ENCODE assay signal across 8 mouse cellular contexts in the genomic region with DNA sequence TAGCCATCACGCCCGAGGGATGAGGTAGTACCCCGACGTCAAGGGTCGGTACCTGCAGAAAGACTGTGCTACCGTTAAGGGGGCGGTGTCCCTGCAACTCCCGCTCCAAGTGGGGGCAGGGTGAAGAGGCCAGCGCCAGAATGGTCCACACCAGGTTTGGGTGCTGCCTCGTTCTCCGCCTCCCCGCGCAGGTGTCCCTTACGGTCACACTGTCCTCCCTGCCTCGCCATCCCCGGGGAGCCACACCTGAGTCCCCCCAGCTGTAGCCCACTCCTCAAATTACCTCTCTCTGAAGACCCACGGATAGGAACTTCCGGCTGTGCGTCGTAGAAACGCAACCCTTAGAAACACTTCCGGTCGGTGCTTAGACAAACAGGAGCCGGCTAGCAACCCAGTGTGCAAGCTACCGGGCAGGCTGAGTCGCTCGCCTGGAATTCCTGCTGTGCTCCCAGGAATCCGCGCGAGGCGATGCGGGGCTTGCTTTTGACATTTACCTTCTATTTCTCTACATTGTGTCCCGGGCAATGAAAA. TPM values are rescaled to one million over a fixed set of nuclear protein-coding genes. Genes with fewer than 3 reads are reported as not detected.
DNase-seq lines count a peak whose midpoint lies in the region; ATAC-seq lines count a peak whose summit lies in the region.

Gene Dmap1 (minus strand): TSS at position 343 of the 531 bp plus-strand sequence.

- H3K27me3 ChIP-seq in hindbrain, embryonic 16.5 days (replicated peaks; ENCODE audit: control insufficient read depth, insufficient read depth, low read length), result no peaks in the 10 kb centered on the region

- under 1% methylated on average over 33 of the region's 33 CpGs for WGBS in hindbrain, embryonic 16.5 days

- peak; percentile 72 for DNase-seq in WW6 (ENCODE audit: low read depth, low spot score)
- peak; percentile 79 to 88 for DNase-seq in cerebellum, postnatal 36 days
- peak; percentile 84 for DNase-seq in gastrocnemius, adult 18-20 months (ENCODE audit: low spot score)
- peak; percentile 75 to 84 for DNase-seq in left cerebral cortex, adult 18-20 months (ENCODE audit: low spot score in 2 of 2)
- peak; percentile 85 to 89 for DNase-seq in right cerebral cortex, adult 2 months (ENCODE audit: low spot score in 2 of 2)
- DNase-seq in urinary bladder, postnatal 36 days (ENCODE audit: low spot score in 2 of 2), result peak; percentile 75 to 81

- peaks cover 11% of the 10 kb centered on the region for H3K4me1 ChIP-seq in hindbrain, embryonic 16.5 days (ENCODE audit: control insufficient read depth, insufficient read depth, low read depth, low read length)

- peak within 1 kb of the TSS; percentile 84 for H3K9ac ChIP-seq in hindbrain, embryonic 16.5 days (ENCODE audit: low read depth, low read length)

- H3K9me3 ChIP-seq in hindbrain, embryonic 16.5 days (ENCODE audit: control insufficient read depth, low read length), result no peaks in the 10 kb centered on the region

- H3K4me2 ChIP-seq in hindbrain, embryonic 16.5 days (ENCODE audit: low read length), result peak within 1 kb of the TSS; percentile 76

- peak within 1 kb of the TSS; percentile 68 for H3K4me3 ChIP-seq in hindbrain, embryonic 16.5 days (ENCODE audit: low read length)

- H3K27ac ChIP-seq in hindbrain, embryonic 16.5 days (ENCODE audit: low read depth, low read length), result peak within 1 kb of the TSS; percentile 65

- H3K36me3 ChIP-seq in hindbrain, embryonic 16.5 days (ENCODE audit: control insufficient read depth, insufficient read depth, low read length), result peaks cover 10% of the 10 kb centered on the region

- ATAC-seq in hindbrain, embryonic 16.5 days, result peak; percentile 92
- peak; percentile 97 for ATAC-seq in megakaryocyte, adult 5-6 weeks (ENCODE audit: poor library complexity, severe bottlenecking)

RNA-seq across cellular contexts. Expression of gene Dmap1, which starts in this region (rescaled TPM):
- 10 to 100 TPM; 14.9 to 15.7 TPM for total RNA-seq in gastrocnemius, adult 18-20 months (2021)
- 77.7 and 80.5 TPM in 2 replicates for polyA plus RNA-seq in hindbrain, embryonic 16.5 days (2015; fragmentation: Nextera tagmentation; extraction: Ambion mirVana)
- total RNA-seq in left cerebral cortex, adult 18-20 months (2021), result 10 to 100 TPM; 38.8 to 39.6 TPM
- total RNA-seq in megakaryocyte, adult 5-6 weeks (2015), result 9.6 and 11.3 TPM in 2 replicates
- total RNA-seq in megakaryocyte, adult 5-6 weeks (2017), result 14.7 and 18.1 TPM in 2 replicates

Comparison
In these comparisons a context has a peak if more than half of its experiments do, and no peak if none do; other contexts are left out.
1. Peak in every context shown above with its lines: DNase-seq, ATAC-seq, H3K4me3 ChIP-seq and H3K27ac ChIP-seq.